Mouse (Mus musculus) layer of hippocampus, adult 9-11 months (tissue): ENCODE data around the gene Itpr1.
A peak's percentile ranks its signal among the peaks of the same experiment; 100 is the strongest.

Source experiments
- DNase-seq: peaks from one replicate; pipeline ENCODE4 v3.0.0; 2022

The Itpr1 gene

DNA sequence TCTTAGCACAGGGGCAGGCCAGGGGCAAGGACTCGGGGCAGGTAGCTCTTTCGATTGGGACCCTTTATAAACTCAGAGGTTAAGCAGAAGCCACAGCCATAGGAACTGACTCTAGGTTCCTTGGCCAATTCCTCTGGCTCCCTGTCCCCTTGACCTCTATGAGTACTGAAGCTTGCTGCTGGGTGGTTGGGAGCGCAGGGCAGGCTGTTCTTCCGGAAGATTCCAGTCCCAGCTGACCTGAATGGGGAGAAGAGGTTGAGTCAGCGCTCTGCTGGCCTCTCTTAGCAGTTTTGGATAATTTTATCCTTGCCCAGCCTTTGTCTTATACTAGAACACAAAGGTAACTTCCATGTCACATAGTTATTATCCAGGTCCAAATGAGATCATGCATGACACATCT, 195.8 kb downstream of the Itpr1 start:
- no peak for DNase-seq

DNA sequence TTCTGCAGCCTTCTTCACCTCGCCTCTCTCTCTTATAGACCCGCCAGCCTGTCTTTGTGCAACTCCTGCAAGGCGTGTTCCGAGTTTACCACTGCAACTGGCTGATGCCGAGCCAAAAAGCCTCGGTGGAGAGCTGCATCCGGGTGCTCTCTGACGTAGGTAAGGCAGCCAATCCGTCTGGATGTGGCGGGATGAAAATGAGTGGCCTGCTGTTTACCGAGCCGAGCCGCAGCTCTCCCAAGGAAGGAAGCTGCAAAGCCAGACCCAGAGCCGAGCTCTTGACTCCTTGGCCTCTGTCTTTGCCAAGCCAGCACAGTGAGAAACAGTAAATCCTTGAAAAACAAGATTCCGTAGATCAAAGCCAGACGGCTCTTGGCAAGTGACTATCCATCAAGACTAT, 197.9 kb downstream of the Itpr1 start:
- DNase-seq, result peak; percentile 29

DNA sequence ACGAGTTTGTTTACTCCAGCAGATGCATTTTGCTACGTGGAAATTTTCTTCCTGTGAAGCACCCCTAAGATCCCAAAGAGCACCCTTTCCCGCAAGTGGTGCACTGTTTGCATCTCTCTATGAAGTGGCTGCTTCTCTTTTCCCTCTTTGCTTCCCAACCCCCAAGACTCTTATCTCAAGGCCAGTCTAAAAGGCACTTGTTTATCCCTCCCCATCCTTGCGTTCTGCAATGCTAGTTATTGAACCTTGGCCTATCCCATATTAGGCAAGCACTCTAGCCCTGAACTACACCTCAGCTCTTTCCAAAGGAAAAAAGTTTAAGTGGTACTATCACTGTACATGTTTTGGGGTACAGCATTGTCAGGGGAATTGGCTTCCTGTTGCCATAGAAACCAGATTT, 198.3 kb downstream of the Itpr1 start:
- DNase-seq, result no peak

DNA sequence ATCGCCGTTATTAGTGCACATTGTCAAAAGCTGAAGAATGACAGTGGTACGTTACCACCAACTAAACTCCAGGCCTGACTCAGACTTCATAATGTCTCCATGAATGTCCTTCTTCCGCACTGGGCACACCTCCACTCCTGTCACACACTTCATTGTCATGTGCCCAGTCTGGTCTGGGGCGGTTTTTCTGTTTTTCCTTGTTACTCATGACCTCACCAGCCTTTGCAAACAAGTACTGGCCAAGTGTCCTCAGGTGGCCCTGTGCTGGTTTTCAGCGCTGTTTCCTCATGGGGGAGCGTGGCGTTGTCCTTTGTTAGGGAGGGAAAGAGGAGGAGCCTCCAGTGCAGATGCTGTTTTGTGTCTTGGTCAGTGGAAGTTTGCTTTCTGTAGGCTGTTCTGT, 200.1 kb downstream of the Itpr1 start:
- no peak for DNase-seq

DNA sequence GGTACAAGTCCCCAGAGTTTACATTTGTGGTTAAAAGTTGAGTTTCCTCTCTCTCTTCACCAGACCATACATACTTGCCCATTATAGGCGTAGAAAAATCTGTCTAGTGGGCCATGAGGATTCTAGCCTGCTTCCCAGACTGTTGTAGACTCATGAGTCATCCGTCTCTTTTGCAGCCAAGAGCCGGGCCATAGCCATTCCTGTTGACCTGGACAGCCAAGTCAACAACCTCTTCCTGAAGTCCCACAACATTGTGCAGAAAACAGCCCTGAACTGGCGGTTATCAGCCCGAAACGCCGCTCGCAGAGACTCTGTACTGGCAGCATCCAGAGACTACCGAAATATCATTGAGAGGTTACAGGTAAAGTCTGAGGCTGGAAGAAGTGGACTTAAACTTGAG, 200.7 kb downstream of the Itpr1 start:
- no peak for DNase-seq

DNA sequence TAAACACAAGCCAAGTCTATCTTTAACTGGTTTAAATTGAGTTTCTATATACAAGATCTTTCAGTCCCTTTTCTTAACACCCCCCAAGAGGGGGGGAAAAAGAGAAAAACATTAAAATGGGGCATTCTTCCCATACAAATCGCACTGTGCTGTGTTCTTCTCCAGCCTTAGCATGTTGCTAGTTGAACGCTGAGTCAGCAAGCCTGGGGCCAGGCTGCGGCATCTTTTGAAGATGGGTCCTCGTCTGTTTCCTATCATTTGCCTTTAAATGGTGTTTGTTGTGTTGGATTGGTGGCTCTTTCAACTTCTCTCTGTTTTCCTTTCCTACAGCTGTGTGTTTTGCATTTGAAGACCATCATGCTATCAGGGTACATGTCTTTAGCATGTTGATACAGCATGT, 203.0 kb downstream of the Itpr1 start:
- DNase-seq, result no peak

DNA sequence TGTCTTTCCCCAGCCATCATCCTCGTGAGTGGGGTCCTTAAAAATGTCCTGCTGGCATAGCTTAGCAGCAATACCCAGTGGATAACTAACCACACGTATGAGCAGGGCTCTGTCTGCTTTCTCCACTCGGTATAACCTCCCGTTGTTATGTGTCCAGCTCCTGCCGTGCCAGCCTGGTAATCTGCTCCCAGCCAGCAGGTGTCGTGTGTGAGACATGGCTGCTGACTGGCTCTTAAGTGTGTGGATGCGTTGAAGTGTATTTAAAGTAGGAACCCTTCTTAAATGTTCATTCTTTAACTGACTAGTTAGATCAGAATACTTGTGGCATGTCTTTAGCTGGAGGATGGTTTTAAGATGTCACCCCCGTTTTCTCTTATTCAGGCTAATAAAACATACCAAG, 204.6 kb downstream of the Itpr1 start:
- peak; percentile 47 for DNase-seq

DNA sequence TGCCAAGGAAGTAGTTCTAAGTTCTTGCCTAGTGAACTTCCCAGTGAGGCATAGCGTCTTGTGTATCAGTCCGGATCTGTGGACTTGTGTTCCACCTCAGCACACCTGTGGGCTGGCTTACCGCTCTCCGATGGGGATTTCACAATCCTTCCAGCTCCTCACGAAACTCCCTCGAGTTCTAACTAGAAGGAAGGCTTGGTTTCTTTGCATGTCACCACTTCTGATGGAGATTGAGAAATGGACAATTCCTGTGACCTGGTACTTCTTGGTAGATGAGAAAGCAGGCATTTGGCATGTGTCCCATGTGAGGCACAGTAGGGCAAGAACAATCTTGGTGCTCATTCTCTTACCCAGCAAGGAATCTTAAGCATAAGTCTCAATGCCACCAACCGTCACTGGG, 205.3 kb downstream of the Itpr1 start:
- DNase-seq, result no peak

DNA sequence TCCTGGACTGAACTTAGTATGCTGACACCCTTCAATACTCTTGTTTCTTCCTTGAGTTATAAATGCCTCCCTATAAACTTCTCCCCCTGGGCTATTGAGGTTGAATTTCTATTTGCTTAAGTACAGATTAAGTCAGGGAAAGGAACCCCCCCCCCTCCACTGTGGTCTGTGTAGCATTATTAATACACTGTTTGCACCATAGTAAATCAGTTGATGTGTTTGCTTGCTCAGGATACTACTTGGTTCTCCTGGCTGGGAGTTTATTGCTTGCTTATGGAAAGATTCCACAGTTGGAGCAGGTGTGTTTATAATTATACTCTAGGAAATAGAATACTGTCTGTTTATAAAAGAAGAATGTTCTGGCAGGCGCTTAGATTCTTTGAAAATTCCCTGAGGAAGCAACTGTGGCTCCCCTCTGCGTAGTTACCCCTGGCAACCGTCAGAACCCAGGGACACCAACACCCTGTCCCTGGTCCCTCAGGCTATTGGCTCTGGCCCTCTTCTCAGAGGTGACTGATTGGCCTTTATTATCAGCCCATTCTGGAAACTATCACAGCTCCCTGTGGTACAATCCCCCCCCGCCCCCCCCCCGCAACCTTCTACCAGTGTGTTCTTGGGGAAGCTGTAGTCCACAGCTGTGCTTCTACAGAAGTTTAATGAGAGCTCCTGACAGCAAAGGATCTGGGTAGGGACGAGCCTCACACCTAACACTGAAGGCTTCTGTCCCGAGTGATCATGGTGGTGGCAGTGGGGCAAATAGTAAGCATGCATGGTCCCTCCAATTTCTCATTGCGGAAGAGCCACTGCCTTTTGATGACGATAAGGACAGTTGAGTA, 212.1 kb downstream of the Itpr1 start:
- no peak for DNase-seq

DNA sequence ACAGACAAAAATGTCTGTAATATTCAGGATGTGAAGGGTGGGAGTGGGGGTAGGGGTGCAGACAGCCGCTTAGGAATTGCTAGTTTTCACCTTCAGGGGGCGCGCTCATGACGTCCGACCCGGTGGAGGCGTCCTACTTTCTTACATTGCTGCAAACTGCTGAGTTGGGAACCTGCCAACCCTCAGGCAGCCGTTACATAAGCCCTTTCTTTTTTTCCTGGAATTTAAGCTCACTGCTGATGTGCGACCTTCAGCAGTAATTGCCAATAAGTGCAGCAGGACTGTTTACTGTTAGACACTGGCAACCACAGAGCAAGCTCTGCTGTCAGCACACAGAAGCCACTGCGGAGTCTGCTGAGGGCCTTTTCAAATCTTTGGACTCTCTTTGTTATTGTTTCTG, 213.9 kb downstream of the Itpr1 start:
- peak; percentile 91 for DNase-seq

DNA sequence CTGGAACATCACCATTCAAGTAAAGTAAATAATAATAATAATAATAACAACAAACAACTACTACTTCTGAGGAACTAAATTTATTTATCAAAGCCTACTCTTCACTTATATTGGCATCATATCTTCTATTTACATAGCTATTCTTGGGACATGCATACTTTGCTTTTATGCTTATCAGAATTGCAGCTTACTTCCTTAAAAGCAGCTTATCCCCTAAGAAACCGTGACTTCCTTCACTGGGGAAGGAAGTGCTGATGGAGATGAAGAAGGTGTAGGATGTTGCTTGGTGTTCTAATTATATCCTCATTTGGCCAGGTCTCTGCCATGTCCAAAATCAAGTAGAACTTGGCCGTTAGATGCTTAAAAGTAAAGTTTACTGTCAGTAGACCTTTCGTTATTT, 215.5 kb downstream of the Itpr1 start:
- no peak for DNase-seq

DNA sequence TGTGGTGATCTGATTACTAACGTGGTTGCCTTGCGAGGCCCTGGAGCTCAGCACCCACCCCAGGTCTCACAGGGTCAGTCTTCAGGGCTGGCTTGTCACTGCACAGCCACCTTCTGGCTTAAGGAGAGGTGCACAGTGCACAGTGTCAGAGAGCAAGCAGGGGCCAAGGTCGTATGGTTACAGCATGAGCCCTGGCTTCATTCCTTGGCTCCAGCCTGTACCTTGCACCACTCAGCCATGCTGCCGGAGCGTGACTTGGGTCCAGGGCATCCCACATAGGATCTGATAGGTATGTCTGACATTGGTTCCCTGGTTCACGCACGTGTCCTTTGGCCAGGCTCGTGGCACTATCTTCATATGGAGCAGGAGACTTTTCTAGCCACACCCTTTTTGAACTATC, 217.1 kb downstream of the Itpr1 start:
- DNase-seq, result no peak

DNA sequence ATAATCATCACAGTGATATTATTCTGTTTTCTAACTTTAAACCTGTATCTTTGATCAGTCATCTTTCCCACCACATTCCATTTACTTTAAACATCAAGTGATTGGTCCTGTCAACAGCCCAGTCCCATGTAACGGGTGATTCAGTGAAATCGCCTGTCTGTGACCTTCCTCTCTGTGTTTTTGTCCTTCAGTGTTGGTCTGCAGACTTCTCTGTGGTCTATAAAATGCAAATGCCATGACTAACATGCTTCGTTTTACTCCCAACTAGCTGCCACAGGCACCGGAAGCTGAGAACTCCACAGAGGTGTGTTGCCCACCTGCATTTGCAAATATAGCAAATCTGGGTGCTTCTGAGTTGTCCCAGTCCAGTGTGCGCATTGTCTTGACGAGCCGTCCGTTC, 218.3 kb downstream of the Itpr1 start:
- no peak for DNase-seq

DNA sequence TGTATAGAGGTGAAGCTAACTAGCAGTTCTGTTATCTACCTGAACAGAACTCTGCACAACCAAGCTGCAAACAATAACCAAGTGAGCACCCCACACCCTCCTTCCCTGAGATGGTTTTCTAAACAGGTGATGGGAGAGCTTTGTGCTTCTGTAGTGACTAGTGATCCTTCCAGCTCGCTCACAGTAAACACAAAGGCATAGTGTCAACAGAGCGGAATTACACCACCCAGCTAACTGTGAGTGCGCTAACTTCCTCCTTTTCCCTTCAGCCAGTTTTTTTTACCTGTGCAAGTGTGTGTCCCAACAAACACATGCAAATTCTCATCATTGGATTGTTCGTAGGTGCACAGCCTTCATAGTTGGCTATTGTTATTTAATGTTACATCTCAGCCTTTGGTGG, 219.9 kb downstream of the Itpr1 start:
- no peak for DNase-seq

DNA sequence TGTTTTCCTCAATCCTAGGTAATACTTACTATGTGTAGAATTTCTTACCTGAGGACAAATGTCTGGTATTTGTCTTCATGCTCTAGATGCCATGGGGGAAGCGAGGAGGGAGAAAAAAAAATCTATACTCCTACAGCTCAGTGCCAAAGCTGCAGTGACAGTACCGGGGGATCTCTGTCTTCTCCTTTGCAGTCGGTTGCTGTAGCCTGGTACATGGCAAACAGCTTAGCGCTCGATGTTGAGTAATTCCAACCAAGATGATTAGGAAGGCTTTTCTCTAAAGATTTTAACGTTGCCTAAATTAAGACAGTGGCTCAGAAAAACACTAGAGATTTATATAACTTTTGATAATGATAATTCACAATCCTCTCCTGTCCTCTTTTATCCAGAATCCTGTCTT, 221.9 kb downstream of the Itpr1 start:
- DNase-seq, result no peak

DNA sequence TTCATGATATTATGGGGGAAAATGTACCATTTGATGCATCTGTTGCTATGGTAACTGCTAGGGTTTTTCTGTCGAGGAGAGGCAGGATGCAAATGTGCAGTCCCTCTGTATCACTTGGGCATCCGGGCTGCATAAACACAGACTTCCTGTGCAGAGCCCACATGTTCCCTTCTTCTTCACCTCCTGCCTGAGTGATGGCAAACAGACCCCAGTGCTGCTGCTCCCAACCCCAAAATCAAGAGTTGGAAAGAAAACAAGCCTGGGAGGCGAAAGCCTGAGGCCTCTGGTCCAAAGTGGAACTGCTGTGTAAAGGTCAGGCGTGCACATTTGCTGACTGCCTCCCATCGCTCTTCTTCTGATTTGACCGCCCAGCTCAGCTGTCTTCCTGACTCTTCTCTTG, 222.6 kb downstream of the Itpr1 start:
- DNase-seq, result peak; percentile 63

DNA sequence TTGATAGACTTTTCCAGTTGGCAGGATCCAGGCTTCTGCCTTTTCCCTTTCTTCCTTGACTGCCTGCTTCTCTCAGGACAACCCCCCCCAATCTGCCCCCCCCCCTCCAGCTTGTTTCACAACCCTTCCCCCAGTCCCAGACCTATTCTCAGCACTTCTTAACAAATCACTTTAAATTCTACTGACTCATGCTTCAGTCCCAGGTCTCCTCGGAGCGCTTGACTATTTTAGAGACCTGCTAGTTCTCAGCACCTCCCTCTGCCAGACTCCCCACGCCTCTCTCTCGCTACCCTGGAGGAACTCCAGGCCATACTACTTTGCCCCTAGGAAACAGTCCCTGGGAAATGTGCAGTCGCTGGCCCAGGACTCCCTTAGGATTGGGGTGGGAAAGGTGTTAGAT, 223.7 kb downstream of the Itpr1 start:
- no peak for DNase-seq

DNA sequence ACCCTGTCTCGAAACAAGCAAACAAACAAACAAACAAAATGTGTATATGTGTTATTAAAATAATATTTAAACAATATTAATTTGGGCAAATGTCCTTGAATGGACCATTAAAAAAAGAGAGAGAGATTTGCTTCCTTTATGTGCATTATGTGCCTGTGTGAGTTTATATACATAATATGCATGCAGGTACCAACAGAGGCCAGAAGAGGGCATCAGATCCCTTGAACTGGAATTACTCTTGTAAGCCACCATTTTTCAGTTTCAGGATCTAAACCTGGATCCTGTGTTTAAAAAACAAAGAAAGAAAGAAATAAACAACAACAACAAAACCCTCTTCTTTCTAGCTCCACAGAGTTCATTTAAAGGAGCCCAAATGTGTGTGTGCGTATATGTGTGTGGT, 228.4 kb downstream of the Itpr1 start:
- no peak for DNase-seq

DNA sequence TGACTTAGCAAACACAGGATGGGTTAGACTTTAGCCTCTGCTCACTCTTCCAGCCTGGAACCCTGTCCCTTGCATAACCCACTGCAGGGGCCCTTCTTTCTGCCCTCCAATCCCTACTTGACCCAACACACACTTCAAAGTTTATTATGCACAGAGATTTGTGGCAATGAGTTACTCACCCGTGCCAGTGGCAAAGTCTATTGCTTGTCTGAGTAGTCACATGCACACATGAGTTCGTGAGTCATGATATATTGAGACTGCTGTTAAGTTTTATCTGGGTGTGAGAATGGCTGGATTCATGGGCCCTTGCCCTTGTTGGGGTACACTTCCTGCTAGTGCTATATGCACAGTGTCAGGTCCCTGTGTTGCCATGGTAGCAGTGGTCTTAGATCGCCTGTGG, 229.4 kb downstream of the Itpr1 start:
- DNase-seq, result no peak

DNA sequence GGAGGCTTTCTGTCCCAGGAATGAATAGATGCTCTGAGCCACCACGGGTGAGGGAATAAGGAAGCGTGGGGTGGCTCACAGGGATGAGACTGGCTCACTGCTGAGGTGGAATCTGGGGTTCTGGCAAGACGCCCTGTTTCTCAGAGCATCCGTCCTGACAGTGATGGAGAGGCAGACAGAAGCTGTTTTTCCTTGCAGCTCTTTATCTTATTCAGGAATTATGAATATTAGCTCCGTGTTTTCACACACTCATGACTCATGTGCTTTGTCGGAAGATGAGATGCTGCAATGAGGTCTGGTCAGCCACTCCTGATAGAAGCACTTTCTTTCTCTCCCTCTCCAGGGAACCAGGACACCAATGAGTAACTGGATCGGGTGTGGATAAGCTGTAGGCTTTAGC, 231.5 kb downstream of the Itpr1 start:
- DNase-seq, result peak; percentile 81

DNA sequence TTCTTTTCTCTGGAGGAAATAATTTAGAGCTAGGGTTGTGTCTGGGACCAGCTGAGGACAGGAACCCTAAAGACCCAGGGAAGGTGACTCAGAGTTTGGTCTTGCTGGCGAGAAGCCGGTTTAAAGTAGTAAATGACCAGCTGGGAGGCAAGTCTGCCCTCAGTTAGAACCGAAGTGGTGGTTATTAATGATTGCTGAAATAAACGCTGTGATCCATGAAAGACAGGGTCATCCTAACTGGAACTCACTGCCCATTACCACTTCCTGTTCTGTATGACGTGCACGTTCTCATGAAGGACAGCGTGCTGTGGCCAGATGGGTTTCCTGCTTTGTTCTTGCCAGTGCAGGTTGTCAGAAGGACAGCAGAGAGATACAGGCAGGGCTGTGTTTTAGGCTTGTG, 232.1 kb downstream of the Itpr1 start:
- DNase-seq, result no peak

DNA sequence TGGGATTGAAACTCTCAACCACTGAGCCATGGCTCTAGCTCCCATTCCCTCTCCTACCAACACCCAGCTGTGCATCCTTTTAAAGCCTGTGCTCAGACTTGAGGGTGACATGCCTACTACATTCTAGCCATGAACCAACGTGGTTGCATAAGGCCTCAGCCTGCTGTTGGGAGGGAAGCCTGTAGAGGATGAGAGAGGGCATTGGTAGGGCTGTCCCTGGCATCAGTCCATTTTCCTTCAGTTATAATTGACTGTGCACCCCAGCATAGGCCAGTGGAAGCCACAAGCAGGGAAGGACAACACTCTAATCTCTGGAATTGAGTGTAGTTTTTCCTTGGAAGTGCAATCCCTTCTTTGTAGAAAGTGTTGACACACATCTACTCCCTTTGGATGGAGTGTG, 233.9 kb downstream of the Itpr1 start:
- DNase-seq, result no peak

DNA sequence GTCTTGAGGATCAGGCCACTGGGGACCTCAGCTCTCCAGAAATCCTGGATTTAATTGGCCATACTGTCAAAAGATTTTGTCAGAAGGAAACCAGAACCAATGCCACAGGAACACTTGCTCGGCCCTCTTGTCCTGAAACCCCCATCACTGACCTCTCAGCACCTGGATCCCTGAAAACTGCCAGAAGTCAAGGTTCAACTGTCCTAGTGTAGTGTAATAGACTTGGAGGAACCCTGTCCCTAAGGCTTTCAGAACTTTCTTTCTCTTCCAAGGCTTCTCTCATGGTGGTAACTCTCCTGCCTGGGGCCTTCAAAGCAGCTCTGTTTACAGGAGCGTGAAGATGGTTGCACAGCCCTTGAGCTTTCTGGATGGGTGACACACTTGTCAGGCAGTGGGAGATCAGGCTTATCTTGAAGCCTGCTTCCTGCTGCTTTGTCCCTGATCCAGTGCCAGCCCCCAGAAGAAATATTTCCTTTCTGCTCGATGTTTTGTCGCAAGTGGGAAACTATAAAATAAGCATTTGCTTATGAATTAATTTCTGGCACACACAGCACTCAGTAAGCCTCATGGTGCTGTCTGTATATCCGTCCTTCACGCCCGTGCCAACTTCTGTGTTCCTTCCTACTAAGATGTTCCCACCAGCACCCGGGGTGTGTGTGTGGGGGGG, 234.4 kb downstream of the Itpr1 start:
- peak; percentile 65 for DNase-seq

DNA sequence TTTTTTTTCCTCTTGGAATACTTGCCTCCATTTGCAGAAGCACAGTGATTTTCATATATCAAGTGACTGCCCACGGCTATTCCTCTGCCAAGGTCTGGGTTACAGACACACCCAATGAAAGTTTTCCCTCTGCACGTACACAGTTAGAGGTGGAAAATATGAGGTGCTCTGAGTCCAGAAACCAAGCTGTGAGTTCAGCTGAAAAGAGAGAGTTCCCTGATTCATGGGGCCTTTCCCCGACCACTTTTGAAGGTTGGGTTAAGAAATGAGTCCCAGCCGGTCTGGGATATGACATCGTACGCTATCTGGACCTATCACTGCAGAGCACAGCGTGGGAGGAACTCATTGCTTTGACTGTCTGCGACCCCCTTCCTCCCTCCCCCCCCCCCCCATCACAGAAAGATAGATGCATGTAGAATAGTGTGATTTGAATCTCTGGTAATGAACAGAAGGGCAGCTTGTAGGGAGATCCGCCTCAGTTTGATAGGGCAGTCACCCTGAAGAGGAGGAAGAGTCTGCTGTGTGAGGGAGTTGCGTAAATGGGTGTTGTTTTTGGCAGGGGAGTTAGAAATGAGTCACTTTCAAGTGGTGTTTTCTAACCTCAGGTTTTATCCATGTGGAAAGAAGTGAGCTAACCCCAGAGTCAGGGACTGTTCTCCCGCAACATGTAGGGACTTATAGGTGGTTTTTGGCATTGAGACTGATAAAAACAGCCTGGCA, 235.3 kb downstream of the Itpr1 start:
- DNase-seq, result no peak
